In genomic region chr11:119928023-119928681, GRCm38 (mm10) we compare ENCODE assay signal across 8 mouse cellular contexts. TPM values are rescaled to one million over a fixed set of nuclear protein-coding genes. Genes with fewer than 3 reads are reported as not detected.
DNase-seq lines count a peak whose midpoint lies in the region; ATAC-seq and TF ChIP-seq lines count a peak whose summit lies in the region.

No protein-coding gene starts in this region.

- no peaks in the 10 kb centered on the region for H3K27me3 ChIP-seq in heart, embryonic 16.5 days (ENCODE audit: control insufficient read depth, insufficient read depth, low read length)
- no peaks in the 10 kb centered on the region for H3K27me3 ChIP-seq in spleen, adult 2 months (ENCODE audit: control insufficient read depth, insufficient read depth, low read length)

- no peaks in the 10 kb centered on the region for H3K4me1 ChIP-seq in heart, embryonic 16.5 days (ENCODE audit: control insufficient read depth, insufficient read depth, low read length)
- H3K4me1 ChIP-seq in spleen, adult 2 months (ENCODE audit: control insufficient read depth, insufficient read depth, insufficient read length) = peaks cover 16% of the 10 kb centered on the region; the same call in 1 of the 2 replicates

- no peak for TF ChIP-seq CTCF in spleen, adult 2 months (IDR thresholded peaks at IDR 0.05; ENCODE audit: extremely low read depth, insufficient read depth, insufficient read length, insufficient replicate concordance)

- no peaks in the 10 kb centered on the region for H3K36me3 ChIP-seq in heart, embryonic 16.5 days (ENCODE audit: control insufficient read depth, insufficient read depth)
- no peaks in the 10 kb centered on the region for H3K36me3 ChIP-seq in spleen, adult 2 months (ENCODE audit: control insufficient read depth, insufficient read depth, low read length)

- WGBS in heart, embryonic 16.5 days = 44% methylated on average over 16 of the region's 16 CpGs
- 7% methylated on average over 16 of the region's 16 CpGs for WGBS in spleen, adult 2 months

- DNase-seq in gastrocnemius, adult 18-20 months (ENCODE audit: low spot score) = peak; percentile 38
- no peak for DNase-seq in gastrocnemius, adult 8-10 months (ENCODE audit: low spot score in 2 of 2)
- peak; percentile 55 for DNase-seq in MEL-GATA-1-ER (ENCODE audit: extremely low read depth, low read depth)
- DNase-seq in lung, adult 18-20 months = peak; percentile 73 to 76
- peak; percentile 60 to 66 for DNase-seq in spleen, adult 2 months (ENCODE audit: low read depth in 1 of 2, low spot score in 2 of 2)
- DNase-seq in embryo, embryonic 9.5 days (ENCODE audit: extremely low spot score) = no peak
- no peak for DNase-seq in cerebellum, adult 9-10 months

- no peaks in the 10 kb centered on the region; the same call in 1 of the 2 replicates for H3K9me3 ChIP-seq in heart, embryonic 16.5 days (replicated peaks; ENCODE audit: control insufficient read depth, low read length)

- ATAC-seq in heart, embryonic 16.5 days (replicated peaks; ENCODE audit: extremely low read depth, insufficient read depth, low FRiP score) = peak; percentile 46; the same call in 1 of the 2 replicates

- H3K9ac ChIP-seq in heart, embryonic 16.5 days (ENCODE audit: low read length) = peak overlapping the region; percentile 28; the same call in 1 of the 2 replicates

- peak overlapping the region; percentile 31; the same call in 1 of the 2 replicates for H3K27ac ChIP-seq in heart, embryonic 16.5 days (ENCODE audit: low read length)
- H3K27ac ChIP-seq in spleen, adult 2 months (ENCODE audit: insufficient read depth, low read length) = peak overlapping the region; percentile 39

- H3K4me3 ChIP-seq in heart, embryonic 16.5 days (ENCODE audit: low read length) = peak overlapping the region; percentile 30
- H3K4me3 ChIP-seq in spleen, adult 2 months (ENCODE audit: extremely low read depth, insufficient read depth, insufficient read length) = peak overlapping the region; percentile 23; the same call in 1 of the 2 replicates

- no peak; the same call in 1 of the 2 replicates for TF ChIP-seq POLR2A in spleen, adult 2 months (IDR thresholded peaks at IDR 0.05; ENCODE audit: low read depth, low read length)

- peak overlapping the region; percentile 52 for H3K4me2 ChIP-seq in heart, embryonic 16.5 days (ENCODE audit: low read depth, low read length)

RNA-seq across cellular contexts. Expression of gene Baiap2, which starts 14.4 kb away (rescaled TPM):
- total RNA-seq in gastrocnemius, adult 18-20 months (2021) = 1 to 10 TPM; 1.1 to 1.9 TPM
- 1 to 10 TPM in 2 of 4 experiments, under 1 TPM in 2; 0.56 to 1.7 (median 1.2) TPM for total RNA-seq in gastrocnemius, adult 8-10 months (2022)
- polyA plus RNA-seq in heart, embryonic 16.5 days (2015; fragmentation: Nextera tagmentation; extraction: Ambion mirVana) = 13.0 and 13.9 TPM in 2 replicates
- polyA plus RNA-seq in spleen, adult 2 months (2012; rRNA removed) = 17.3 and 22.9 TPM in 2 replicates

RNA-seq across cellular contexts. Expression of gene Chmp6, which starts 14.9 kb away (rescaled TPM):
- total RNA-seq in gastrocnemius, adult 18-20 months (2021) = 10 to 100 TPM; 32.7 to 33.3 TPM
- total RNA-seq in gastrocnemius, adult 8-10 months (2022) = 10 to 100 TPM; 26.4 to 32.0 (median 30.1) TPM
- 69.8 and 70.5 TPM in 2 replicates for polyA plus RNA-seq in heart, embryonic 16.5 days (2015; fragmentation: Nextera tagmentation; extraction: Ambion mirVana)
- polyA plus RNA-seq in spleen, adult 2 months (2012; rRNA removed) = 31.2 and 36.6 TPM in 2 replicates

Comparison
In these comparisons a context has a peak if more than half of its experiments do, and no peak if none do; other contexts are left out.
1. DNase-seq: peak in gastrocnemius, adult 18-20 months (single experiment), MEL-GATA-1-ER (single experiment), lung, adult 18-20 months (2 of 2) and spleen, adult 2 months (2 of 2); none in gastrocnemius, adult 8-10 months (0 of 2), embryo, embryonic 9.5 days (single experiment) and cerebellum, adult 9-10 months (single experiment).